ENCODE assay signal across 16 mouse cellular contexts in the genomic region with DNA sequence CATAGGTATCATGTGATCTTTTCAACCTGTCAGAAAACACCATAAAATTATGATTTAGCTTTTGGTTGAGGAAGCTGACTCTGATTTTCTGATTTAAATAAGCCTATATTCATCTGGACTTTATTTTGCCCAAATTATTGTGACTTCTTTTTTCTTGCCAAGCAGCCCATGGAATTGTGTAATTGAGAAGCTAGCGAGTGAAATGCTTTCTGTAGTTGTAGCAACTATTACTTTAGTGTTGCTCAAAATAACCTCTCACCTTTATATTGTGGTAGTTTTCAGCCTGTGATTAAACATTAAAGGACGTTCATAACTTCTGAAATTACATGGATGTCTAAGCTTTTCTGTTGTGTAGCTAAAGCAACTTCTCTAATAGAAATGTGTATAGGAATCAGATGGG.
"Had no signal": no experiment of that assay in that cellular context is flagged by ENCODE, and none has a peak within 500 bp of the region (broad histone marks: within the 10 kb centered on the region; RNA-seq: fewer than 3 reads in every experiment).

No protein-coding gene starts in this region.

- H3K27ac ChIP-seq: neural tube, embryonic 13.5 days; neural tube, embryonic 15.5 days; stomach, embryonic 15.5 days; stomach, postnatal 0 days had no signal

- H3K4me3 ChIP-seq: neural tube, embryonic 13.5 days; neural tube, embryonic 15.5 days; stomach, embryonic 15.5 days had no signal

- H3K4me1 ChIP-seq: neural tube, embryonic 13.5 days; neural tube, embryonic 15.5 days; stomach, embryonic 15.5 days had no signal

- DNase-seq: retina, postnatal 1 day; right cerebral cortex, adult 18-20 months; right cerebral cortex, postnatal 14 days; right cerebral cortex, postnatal 25 days; right cerebral cortex, postnatal 4 days; spleen, adult 18-20 months; thymus, adult 18-20 months; thymus, adult 2 months; thymus, postnatal 14 days; thymus, postnatal 25 days; thymus, postnatal 36 days; thymus, postnatal 4 days had no signal

- H3K27me3 ChIP-seq: neural tube, embryonic 13.5 days; neural tube, embryonic 15.5 days; stomach, embryonic 15.5 days had no signal

- H3K4me2 ChIP-seq: neural tube, embryonic 13.5 days; neural tube, embryonic 15.5 days; stomach, embryonic 15.5 days had no signal

- H3K9me3 ChIP-seq: neural tube, embryonic 13.5 days; neural tube, embryonic 15.5 days; stomach, embryonic 15.5 days had no signal

- H3K9ac ChIP-seq: neural tube, embryonic 13.5 days; neural tube, embryonic 15.5 days; stomach, embryonic 15.5 days had no signal
